Mouse (Mus musculus): Measurements from ENCODE around the gene Map3k11. TPM values are rescaled to one million over a fixed set of nuclear protein-coding genes. Genes with fewer than 3 reads are reported as not detected.

Map3k11 gene
- polyA plus RNA-seq, 1 experiment from 2014 or later = 20.4 TPM

- Histone ChIP-seq H3K4me2 (ENCODE audit: low read depth, low read length, severe bottlenecking) (peak within 1 kb of the TSS; percentile 67), H3K9me3 (ENCODE audit: control insufficient read depth, low read length) (no peaks in the 10 kb centered on the region), H3K27me3 (ENCODE audit: control insufficient read depth, insufficient read depth, low read length) (no peaks in the 10 kb centered on the region), H3K4me3 (ENCODE audit: low read depth, low read length) (peak within 1 kb of the TSS; percentile 33), H3K9ac (ENCODE audit: low read length) (peak within 1 kb of the TSS; percentile 37), H3K27ac (ENCODE audit: low read depth, low read length) (no peak within 1 kb of the TSS), H3K36me3 (ENCODE audit: control insufficient read depth, insufficient read depth, low read length) (peaks cover 4% of the 10 kb centered on the region; the same call in 1 of the 2 replicates), H3K4me1 (replicated peaks; ENCODE audit: control insufficient read depth, insufficient read depth, low read length) (peaks cover 9% of the 10 kb centered on the region; the same call in 1 of the 2 replicates)
- peak; percentile 93 for ATAC-seq (replicated peaks; ENCODE audit: low FRiP score)
- DNase-seq (ENCODE audit: low spot score) = peak; percentile 93
- 2% methylated on average over 31 of the region's 32 CpGs for WGBS
These were observed 25.3 kb upstream of the Map3k11 start, which contains the start of gene Sipa1 for GRCm38 (mm10) chr19:5662981-5663913. Sipa1 (minus strand) TSS chr19:5663707.

- Histone ChIP-seq H3K27ac (ENCODE audit: low read depth, low read length) (no peak overlapping the region), H3K36me3 (ENCODE audit: control insufficient read depth, insufficient read depth, low read length) (peaks cover 4% of the 10 kb centered on the region; the same call in 1 of the 2 replicates), H3K4me3 (ENCODE audit: low read depth, low read length) (no peak overlapping the region), H3K4me2 (ENCODE audit: low read depth, low read length, severe bottlenecking) (no peak overlapping the region), H3K9ac (ENCODE audit: low read length) (no peak overlapping the region), H3K27me3 (ENCODE audit: control insufficient read depth, insufficient read depth, low read length) (no peaks in the 10 kb centered on the region), H3K9me3 (ENCODE audit: control insufficient read depth, low read length) (no peaks in the 10 kb centered on the region), H3K4me1 (replicated peaks; ENCODE audit: control insufficient read depth, insufficient read depth, low read length) (peaks cover 9% of the 10 kb centered on the region; the same call in 1 of the 2 replicates)
- no peak for DNase-seq (ENCODE audit: low spot score)
- no peak for ATAC-seq (replicated peaks; ENCODE audit: low FRiP score)
- 92% methylated on average over 10 of the region's 10 CpGs for WGBS
These were observed 23.8 kb upstream of the Map3k11 start for GRCm38 (mm10) chr19:5664669-5665257.

- DNase-seq (ENCODE audit: low spot score) (no peak), ATAC-seq (replicated peaks; ENCODE audit: low FRiP score) (no peak)
- Histone ChIP-seq H3K9me3 (ENCODE audit: control insufficient read depth, low read length) (no peaks in the 10 kb centered on the region), H3K4me3 (ENCODE audit: low read depth, low read length) (no peak overlapping the region), H3K36me3 (ENCODE audit: control insufficient read depth, insufficient read depth, low read length) (peaks cover 4% of the 10 kb centered on the region; the same call in 1 of the 2 replicates), H3K4me2 (ENCODE audit: low read depth, low read length, severe bottlenecking) (no peak overlapping the region), H3K27ac (ENCODE audit: low read depth, low read length) (no peak overlapping the region), H3K9ac (ENCODE audit: low read length) (no peak overlapping the region), H3K27me3 (ENCODE audit: control insufficient read depth, insufficient read depth, low read length) (no peaks in the 10 kb centered on the region), H3K4me1 (replicated peaks; ENCODE audit: control insufficient read depth, insufficient read depth, low read length) (peaks cover 9% of the 10 kb centered on the region; the same call in 1 of the 2 replicates)
- WGBS = 91% methylated on average over 15 of the region's 15 CpGs
These were observed 23.1 kb upstream of the Map3k11 start for GRCm38 (mm10) chr19:5665465-5665864.

- Histone ChIP-seq H3K9me3 (ENCODE audit: control insufficient read depth, low read length) (no peaks in the 10 kb centered on the region), H3K27ac (ENCODE audit: low read depth, low read length) (no peak overlapping the region), H3K4me1 (replicated peaks; ENCODE audit: control insufficient read depth, insufficient read depth, low read length) (peaks cover 9% of the 10 kb centered on the region; the same call in 1 of the 2 replicates), H3K4me3 (ENCODE audit: low read depth, low read length) (no peak overlapping the region), H3K27me3 (ENCODE audit: control insufficient read depth, insufficient read depth, low read length) (no peaks in the 10 kb centered on the region), H3K4me2 (ENCODE audit: low read depth, low read length, severe bottlenecking) (no peak overlapping the region), H3K9ac (ENCODE audit: low read length) (no peak overlapping the region), H3K36me3 (ENCODE audit: control insufficient read depth, insufficient read depth, low read length) (peaks cover 7% of the 10 kb centered on the region; the same call in 1 of the 2 replicates)
- WGBS = 97% methylated on average over 18 of the region's 18 CpGs
- no peak for DNase-seq (ENCODE audit: low spot score)
- ATAC-seq (replicated peaks; ENCODE audit: low FRiP score) = no peak
These were observed 22.2 kb upstream of the Map3k11 start for GRCm38 (mm10) chr19:5666386-5666785.

GRCm38 (mm10) chr19:5668372-5668771, 20.2 kb upstream of the Map3k11 start:
- H3K27ac ChIP-seq (ENCODE audit: low read depth, low read length) = no peak overlapping the region
- no peak overlapping the region for H3K9ac ChIP-seq (ENCODE audit: low read length)
- ATAC-seq (replicated peaks; ENCODE audit: low FRiP score) (no peak), DNase-seq (ENCODE audit: low spot score) (no peak)
- WGBS = 88% methylated on average over 4 of the region's 4 CpGs
- H3K36me3 ChIP-seq (ENCODE audit: control insufficient read depth, insufficient read depth, low read length) = peaks cover 9% of the 10 kb centered on the region; the same call in 1 of the 2 replicates
- H3K4me2 ChIP-seq (ENCODE audit: low read depth, low read length, severe bottlenecking) = no peak overlapping the region
- H3K4me3 ChIP-seq (ENCODE audit: low read depth, low read length) = no peak overlapping the region
- no peaks in the 10 kb centered on the region for H3K9me3 ChIP-seq (ENCODE audit: control insufficient read depth, low read length)
- H3K27me3 ChIP-seq (ENCODE audit: control insufficient read depth, insufficient read depth, low read length) = no peaks in the 10 kb centered on the region
- H3K4me1 ChIP-seq (replicated peaks; ENCODE audit: control insufficient read depth, insufficient read depth, low read length) = no peaks in the 10 kb centered on the region

- no peak for DNase-seq (ENCODE audit: low spot score)
- H3K27me3 ChIP-seq (ENCODE audit: control insufficient read depth, insufficient read depth, low read length) = no peaks in the 10 kb centered on the region
- no peaks in the 10 kb centered on the region for H3K9me3 ChIP-seq (ENCODE audit: control insufficient read depth, low read length)
- H3K27ac ChIP-seq (ENCODE audit: low read depth, low read length) = no peak overlapping the region
- no peaks in the 10 kb centered on the region for H3K4me1 ChIP-seq (replicated peaks; ENCODE audit: control insufficient read depth, insufficient read depth, low read length)
- WGBS = 93% methylated on average over 4 of the region's 4 CpGs
- no peak overlapping the region for H3K9ac ChIP-seq (ENCODE audit: low read length)
- H3K4me2 ChIP-seq (ENCODE audit: low read depth, low read length, severe bottlenecking) = no peak overlapping the region
- peaks cover 25% of the 10 kb centered on the region for H3K36me3 ChIP-seq (ENCODE audit: control insufficient read depth, insufficient read depth, low read length)
- ATAC-seq (replicated peaks; ENCODE audit: low FRiP score) = no peak
- H3K4me3 ChIP-seq (ENCODE audit: low read depth, low read length) = no peak overlapping the region
These were observed 8.1 kb upstream of the Map3k11 start for GRCm38 (mm10) chr19:5680432-5680831.

- Histone ChIP-seq H3K27me3 (ENCODE audit: control insufficient read depth, insufficient read depth, low read length) (no peaks in the 10 kb centered on the region), H3K4me2 (ENCODE audit: low read depth, low read length, severe bottlenecking) (no peak overlapping the region), H3K9me3 (ENCODE audit: control insufficient read depth, low read length) (no peaks in the 10 kb centered on the region), H3K4me3 (ENCODE audit: low read depth, low read length) (no peak overlapping the region), H3K36me3 (ENCODE audit: control insufficient read depth, insufficient read depth, low read length) (peaks cover 20% of the 10 kb centered on the region), H3K27ac (ENCODE audit: low read depth, low read length) (no peak overlapping the region), H3K9ac (ENCODE audit: low read length) (no peak overlapping the region), H3K4me1 (replicated peaks; ENCODE audit: control insufficient read depth, insufficient read depth, low read length) (peaks cover 9% of the 10 kb centered on the region; the same call in 1 of the 2 replicates)
- DNase-seq (ENCODE audit: low spot score) (no peak), ATAC-seq (replicated peaks; ENCODE audit: low FRiP score) (no peak)
- WGBS = 91% methylated on average over 12 of the region's 12 CpGs
These were observed 4.3 kb upstream of the Map3k11 start for GRCm38 (mm10) chr19:5684236-5684635.

- ATAC-seq (replicated peaks; ENCODE audit: low FRiP score) = no peak
- Histone ChIP-seq H3K4me2 (ENCODE audit: low read depth, low read length, severe bottlenecking) (no peak overlapping the region), H3K9ac (ENCODE audit: low read length) (no peak overlapping the region), H3K9me3 (ENCODE audit: control insufficient read depth, low read length) (no peaks in the 10 kb centered on the region), H3K4me3 (ENCODE audit: low read depth, low read length) (no peak overlapping the region), H3K27me3 (ENCODE audit: control insufficient read depth, insufficient read depth, low read length) (no peaks in the 10 kb centered on the region), H3K36me3 (ENCODE audit: control insufficient read depth, insufficient read depth, low read length) (peaks cover 20% of the 10 kb centered on the region), H3K27ac (ENCODE audit: low read depth, low read length) (no peak overlapping the region), H3K4me1 (replicated peaks; ENCODE audit: control insufficient read depth, insufficient read depth, low read length) (peaks cover 10% of the 10 kb centered on the region)
- WGBS = 92% methylated on average over 13 of the region's 13 CpGs
- no peak for DNase-seq (ENCODE audit: low spot score)
These were observed 3.6 kb upstream of the Map3k11 start for GRCm38 (mm10) chr19:5684985-5685384.
